Mouse (Mus musculus) liver, embryonic 11.5 days (tissue): ENCODE measurements around the gene Eng. TPM values are rescaled to one million over a fixed set of nuclear protein-coding genes. Genes with fewer than 3 reads are reported as not detected.

Source experiments
- ATAC-seq: fragments of 200-750 bp; cut with Nextera tagmentation; replicated peaks from 2 replicates; pipeline ENCODE4 v1.8.0; 2017; ENCODE audit warnings: moderate number of reproducible peaks, mild to moderate bottlenecking, moderate TSS enrichment, moderate library complexity; ENCODE audit not compliant: low FRiP score
- DNase-seq: peaks from one replicate; pipeline ENCODE4 v3.0.0-alpha.2; 2017; ENCODE audit warnings: low spot score
- H3K27ac ChIP-seq: fragments of 300-500 bp; sonication (generic); 2 replicates; pipeline ENCODE4 v1.5.1; 2014; ENCODE audit warnings: mild to moderate bottlenecking, low read depth, low read length, control low read depth
- H3K27me3 ChIP-seq: fragments of 300-500 bp; sonication (generic); replicated peaks from 2 replicates; pipeline ENCODE4 v1.6.1; 2014; ENCODE audit warnings: low read length, mixed read lengths; ENCODE audit not compliant: control insufficient read depth, insufficient read depth
- H3K36me3 ChIP-seq: fragments of 300-500 bp; sonication (generic); 2 replicates; pipeline ENCODE4 v1.6.1; 2014; ENCODE audit warnings: mild to moderate bottlenecking, low read length, moderate library complexity, mixed read lengths; ENCODE audit not compliant: control insufficient read depth, insufficient read depth
- H3K4me1 ChIP-seq: fragments of 300-500 bp; sonication (generic); replicated peaks from 2 replicates; pipeline ENCODE4 v1.6.1; 2014; ENCODE audit warnings: low read length, mixed read lengths; ENCODE audit not compliant: control insufficient read depth, insufficient read depth
- H3K4me2 ChIP-seq: fragments of 300-500 bp; sonication (generic); 2 replicates; pipeline ENCODE4 v1.6.1; 2014; ENCODE audit warnings: mild to moderate bottlenecking, control low read depth, moderate library complexity
- H3K4me3 ChIP-seq: fragments of 300-500 bp; sonication (generic); 2 replicates; pipeline ENCODE4 v1.5.1; 2014; ENCODE audit warnings: low read depth, low read length, control low read depth
- H3K9ac ChIP-seq: fragments of 300-500 bp; sonication (generic); 2 replicates; pipeline ENCODE4 v1.6.1; 2014; ENCODE audit warnings: low read depth, low read length, control low read depth
- H3K9me3 ChIP-seq: fragments of 300-500 bp; sonication (generic); 2 replicates; pipeline ENCODE4 v1.6.1; 2016; ENCODE audit warnings: low read length, inconsistent platforms, mixed read lengths; ENCODE audit not compliant: control insufficient read depth
- WGBS: fragments of 180-500 bp; shearing (Covaris S2); extraction: QIAGEN DNeasy Blood & Tissue Kit; methylation state at CpG from one replicate; pipeline ENCODE4 v1.1.7; 2014; 5-methylcytosine and 5-hydroxymethylcytosine counted together
- polyA plus RNA-seq: library from polyadenylated mRNA; unstranded; fragments of >200 nt; fragmentation: Nextera tagmentation; extraction: Ambion mirVana; gene quantifications from 2 replicates; pipeline ENCODE4 v1.2.1, GENCODE M21; 2014

Eng gene
- polyA plus RNA-seq, 1 experiment from 2014 or later, result 39.2 TPM

GRCm38 (mm10) chr2:32661509-32662107 lies 15.2 kb downstream of the Eng start:
- H3K9me3 ChIP-seq, result no peaks in the 10 kb centered on the region
- H3K4me2 ChIP-seq, result no peak overlapping the region
- H3K36me3 ChIP-seq, result no peaks in the 10 kb centered on the region
- H3K27ac ChIP-seq, result peak overlapping the region; percentile 6; the same call in 1 of the 2 replicates
- peaks cover 46% of the 10 kb centered on the region for H3K4me1 ChIP-seq
- 30% methylated on average over 7 of the region's 7 CpGs for WGBS
- H3K9ac ChIP-seq, result no peak overlapping the region
- H3K27me3 ChIP-seq, result no peaks in the 10 kb centered on the region
- DNase-seq (no peak), ATAC-seq (peak; percentile 49)
- H3K4me3 ChIP-seq, result no peak overlapping the region

GRCm38 (mm10) chr2:32662291-32662690 lies 15.9 kb downstream of the Eng start:
- H3K27ac ChIP-seq, result peak overlapping the region; percentile 6; the same call in 1 of the 2 replicates
- ATAC-seq (no peak), DNase-seq (no peak)
- H3K9me3 ChIP-seq, result no peaks in the 10 kb centered on the region
- H3K9ac ChIP-seq, result no peak overlapping the region
- no peak overlapping the region for H3K4me2 ChIP-seq
- H3K27me3 ChIP-seq, result no peaks in the 10 kb centered on the region
- WGBS, result 64% methylated on average over 5 of the region's 5 CpGs
- H3K4me3 ChIP-seq, result no peak overlapping the region
- H3K4me1 ChIP-seq, result peaks cover 46% of the 10 kb centered on the region
- no peaks in the 10 kb centered on the region for H3K36me3 ChIP-seq

- ATAC-seq (no peak), DNase-seq (no peak)
- WGBS, result 66% methylated on average over 8 of the region's 8 CpGs
- Histone ChIP-seq H3K27me3 (no peaks in the 10 kb centered on the region), H3K9me3 (no peaks in the 10 kb centered on the region), H3K4me3 (no peak overlapping the region), H3K4me1 (peaks cover 35% of the 10 kb centered on the region), H3K36me3 (no peaks in the 10 kb centered on the region), H3K27ac (no peak overlapping the region), H3K9ac (no peak overlapping the region), H3K4me2 (no peak overlapping the region)
Measured at GRCm38 (mm10) chr2:32665345-32665744, 18.9 kb downstream of the Eng start.

- H3K9ac ChIP-seq, result peak overlapping the region; percentile 7; the same call in 1 of the 2 replicates
- H3K4me1 ChIP-seq, result peaks cover 34% of the 10 kb centered on the region
Measured at GRCm38 (mm10) chr2:32665853-32666252, 19.5 kb downstream of the Eng start.

GRCm38 (mm10) chr2:32667775-32668174 lies 21.4 kb downstream of the Eng start:
- DNase-seq, result no peak
- no peak for ATAC-seq
- Histone ChIP-seq H3K9ac (no peak overlapping the region), H3K4me3 (no peak overlapping the region), H3K4me2 (no peak overlapping the region), H3K27ac (no peak overlapping the region; the same call in 1 of the 2 replicates), H3K36me3 (no peaks in the 10 kb centered on the region; the same call in 1 of the 2 replicates), H3K4me1 (peaks cover 20% of the 10 kb centered on the region), H3K9me3 (no peaks in the 10 kb centered on the region), H3K27me3 (no peaks in the 10 kb centered on the region)
- 65% methylated on average over 11 of the region's 11 CpGs for WGBS

More at GRCm38 (mm10) chr2:32665853-32666252, 19.5 kb downstream of the Eng start:
- 72% methylated on average over 6 of the region's 6 CpGs for WGBS
- DNase-seq, result no peak
- Histone ChIP-seq H3K27ac (no peak overlapping the region), H3K27me3 (no peaks in the 10 kb centered on the region), H3K36me3 (no peaks in the 10 kb centered on the region), H3K9me3 (no peaks in the 10 kb centered on the region), H3K4me3 (no peak overlapping the region), H3K4me2 (no peak overlapping the region)
- no peak for ATAC-seq

GRCm38 (mm10) chr2:32668176-32668575 lies 21.8 kb downstream of the Eng start:
- Histone ChIP-seq H3K9ac (no peak overlapping the region), H3K27me3 (no peaks in the 10 kb centered on the region), H3K36me3 (no peaks in the 10 kb centered on the region; the same call in 1 of the 2 replicates), H3K9me3 (no peaks in the 10 kb centered on the region), H3K4me2 (no peak overlapping the region), H3K27ac (no peak overlapping the region; the same call in 1 of the 2 replicates), H3K4me1 (peaks cover 24% of the 10 kb centered on the region), H3K4me3 (no peak overlapping the region)
- DNase-seq, result no peak
- WGBS, result 82% methylated on average over 7 of the region's 7 CpGs
- ATAC-seq, result no peak

GRCm38 (mm10) chr2:32669876-32670275 lies 23.5 kb downstream of the Eng start:
- DNase-seq, result no peak
- Histone ChIP-seq H3K4me3 (no peak overlapping the region), H3K36me3 (no peaks in the 10 kb centered on the region; the same call in 1 of the 2 replicates), H3K27me3 (no peaks in the 10 kb centered on the region), H3K4me1 (peaks cover 28% of the 10 kb centered on the region), H3K4me2 (no peak overlapping the region), H3K9me3 (no peaks in the 10 kb centered on the region), H3K27ac (peak overlapping the region; percentile 3; the same call in 1 of the 2 replicates), H3K9ac (0 out of 2 replicates have a peak overlapping the region, but pooled peaks have one; percentile 6)
- WGBS, result 32% methylated on average over 3 of the region's 3 CpGs
- peak; percentile 79 for ATAC-seq

- Histone ChIP-seq H3K4me3 (no peak overlapping the region), H3K36me3 (peaks cover 7% of the 10 kb centered on the region), H3K4me2 (no peak overlapping the region), H3K4me1 (peaks cover 19% of the 10 kb centered on the region), H3K9ac (no peak overlapping the region), H3K9me3 (no peaks in the 10 kb centered on the region), H3K27ac (no peak overlapping the region), H3K27me3 (no peaks in the 10 kb centered on the region)
- WGBS, result 82% methylated on average over 9 of the region's 9 CpGs
- ATAC-seq, result no peak
- no peak for DNase-seq
Measured at GRCm38 (mm10) chr2:32671147-32671546, 24.8 kb downstream of the Eng start.
